Mouse (Mus musculus): Measurements from ENCODE around the gene Hnrnph3. TPM values are rescaled to one million over a fixed set of nuclear protein-coding genes. Genes with fewer than 3 reads are reported as not detected.
A peak's percentile ranks its signal among the peaks of the same experiment; 100 is the strongest.

Gene Hnrnph3
- polyA plus RNA-seq (2012; rRNA removed) = 97.0 and 97.6 TPM in 2 replicates

GRCm38 (mm10) chr10:63023749-63024579, at the start of gene Hnrnph3, which contains the start of gene Pbld2:
Gene Hnrnph3 (minus strand): TSS chr10:63024217.
Gene Pbld2 (plus strand): TSS chr10:63024315.
- no peaks in the 10 kb centered on the region; the same call in 1 of the 2 replicates for H3K4me1 ChIP-seq (ENCODE audit: control insufficient read depth, insufficient read depth, low read length)
- TF ChIP-seq POLR2A (IDR thresholded peaks at IDR 0.05; ENCODE audit: borderline replicate concordance, insufficient read depth, low read length) (peak; percentile 90), CTCF (IDR thresholded peaks at IDR 0.05; ENCODE audit: borderline replicate concordance, insufficient read depth, low read depth, low read length) (no peak)

GRCm38 (mm10) chr10:63065988-63066387, 42.0 kb upstream of the Hnrnph3 start:
- Histone ChIP-seq H3K27ac (ENCODE audit: insufficient read depth, low read length) (no peak overlapping the region), H3K4me3 (replicated peaks; ENCODE audit: insufficient read depth, low read depth, low read length) (no peak overlapping the region), H3K4me1 (ENCODE audit: control insufficient read depth, insufficient read depth, low read length) (no peaks in the 10 kb centered on the region), H3K27me3 (ENCODE audit: control insufficient read depth, insufficient read depth, low read length) (no peaks in the 10 kb centered on the region)
- 3% methylated on average over 5 of the region's 5 CpGs for WGBS
- TF ChIP-seq POLR2A (IDR thresholded peaks at IDR 0.05; ENCODE audit: borderline replicate concordance, insufficient read depth, low read length) (no peak), CTCF (IDR thresholded peaks at IDR 0.05; ENCODE audit: borderline replicate concordance, insufficient read depth, low read depth, low read length) (peak; percentile 94)
- DNase-seq = peak; percentile 86 to 90

More at GRCm38 (mm10) chr10:63023749-63024579, at the start of gene Hnrnph3, which contains the start of gene Pbld2:
- peak; percentile 98 to 99 for DNase-seq
- 1% methylated on average over 67 of the region's 69 CpGs for WGBS
- no peaks in the 10 kb centered on the region for H3K27me3 ChIP-seq (ENCODE audit: control insufficient read depth, insufficient read depth, low read length)
- H3K4me3 ChIP-seq (replicated peaks; ENCODE audit: insufficient read depth, low read depth, low read length) = peak within 1 kb of the TSS; percentile 93
- peak within 1 kb of the TSS; percentile 98 for H3K27ac ChIP-seq (ENCODE audit: insufficient read depth, low read length)

- WGBS = 61% methylated on average over 8 of the region's 8 CpGs
- Histone ChIP-seq H3K27me3 (ENCODE audit: control insufficient read depth, insufficient read depth, low read length) (no peaks in the 10 kb centered on the region), H3K27ac (ENCODE audit: insufficient read depth, low read length) (no peak overlapping the region), H3K4me3 (replicated peaks; ENCODE audit: insufficient read depth, low read depth, low read length) (no peak overlapping the region), H3K4me1 (ENCODE audit: control insufficient read depth, insufficient read depth, low read length) (no peaks in the 10 kb centered on the region)
- TF ChIP-seq CTCF (IDR thresholded peaks at IDR 0.05; ENCODE audit: borderline replicate concordance, insufficient read depth, low read depth, low read length) = no peak
- no peak for DNase-seq
Observed at GRCm38 (mm10) chr10:63065561-63065960, 41.5 kb upstream of the Hnrnph3 start.

- no peak overlapping the region for H3K4me3 ChIP-seq (replicated peaks; ENCODE audit: insufficient read depth, low read depth, low read length)
- WGBS = 90% methylated on average over 9 of the region's 9 CpGs
- H3K4me1 ChIP-seq (ENCODE audit: control insufficient read depth, insufficient read depth, low read length) = no peaks in the 10 kb centered on the region
Observed at GRCm38 (mm10) chr10:63064516-63064915, 40.5 kb upstream of the Hnrnph3 start.

GRCm38 (mm10) chr10:63063365-63063764, 39.3 kb upstream of the Hnrnph3 start:
- Histone ChIP-seq H3K4me3 (replicated peaks; ENCODE audit: insufficient read depth, low read depth, low read length) (no peak overlapping the region), H3K27me3 (ENCODE audit: control insufficient read depth, insufficient read depth, low read length) (no peaks in the 10 kb centered on the region), H3K4me1 (ENCODE audit: control insufficient read depth, insufficient read depth, low read length) (no peaks in the 10 kb centered on the region), H3K27ac (ENCODE audit: insufficient read depth, low read length) (no peak overlapping the region)
- DNase-seq = no peak
- WGBS = 66% methylated on average over 7 of the region's 7 CpGs
- no peak for TF ChIP-seq POLR2A (IDR thresholded peaks at IDR 0.05; ENCODE audit: borderline replicate concordance, insufficient read depth, low read length)
- TF ChIP-seq CTCF (IDR thresholded peaks at IDR 0.05; ENCODE audit: borderline replicate concordance, insufficient read depth, low read depth, low read length) = no peak

More at GRCm38 (mm10) chr10:63064516-63064915, 40.5 kb upstream of the Hnrnph3 start:
- Histone ChIP-seq H3K27ac (ENCODE audit: insufficient read depth, low read length) (no peak overlapping the region), H3K27me3 (ENCODE audit: control insufficient read depth, insufficient read depth, low read length) (no peaks in the 10 kb centered on the region)
- TF ChIP-seq POLR2A (IDR thresholded peaks at IDR 0.05; ENCODE audit: borderline replicate concordance, insufficient read depth, low read length) = no peak
- no peak for TF ChIP-seq CTCF (IDR thresholded peaks at IDR 0.05; ENCODE audit: borderline replicate concordance, insufficient read depth, low read depth, low read length)
- no peak for DNase-seq

- no peaks in the 10 kb centered on the region for H3K4me1 ChIP-seq (ENCODE audit: control insufficient read depth, insufficient read depth, low read length)
- no peaks in the 10 kb centered on the region for H3K27me3 ChIP-seq (ENCODE audit: control insufficient read depth, insufficient read depth, low read length)
- no peak overlapping the region for H3K4me3 ChIP-seq (replicated peaks; ENCODE audit: insufficient read depth, low read depth, low read length)
- H3K27ac ChIP-seq (ENCODE audit: insufficient read depth, low read length) = no peak overlapping the region
- DNase-seq = no peak
- 85% methylated on average over 5 of the region's 5 CpGs for WGBS
- TF ChIP-seq POLR2A (IDR thresholded peaks at IDR 0.05; ENCODE audit: borderline replicate concordance, insufficient read depth, low read length) (no peak), CTCF (IDR thresholded peaks at IDR 0.05; ENCODE audit: borderline replicate concordance, insufficient read depth, low read depth, low read length) (no peak)
Observed at GRCm38 (mm10) chr10:63062696-63063095, 38.7 kb upstream of the Hnrnph3 start.

- 76% methylated on average over 12 of the region's 12 CpGs for WGBS
- Histone ChIP-seq H3K27ac (ENCODE audit: insufficient read depth, low read length) (no peak overlapping the region), H3K27me3 (ENCODE audit: control insufficient read depth, insufficient read depth, low read length) (no peaks in the 10 kb centered on the region), H3K4me1 (ENCODE audit: control insufficient read depth, insufficient read depth, low read length) (no peaks in the 10 kb centered on the region), H3K4me3 (replicated peaks; ENCODE audit: insufficient read depth, low read depth, low read length) (no peak overlapping the region)
- DNase-seq = no peak
- no peak for TF ChIP-seq CTCF (IDR thresholded peaks at IDR 0.05; ENCODE audit: borderline replicate concordance, insufficient read depth, low read depth, low read length)
- TF ChIP-seq POLR2A (IDR thresholded peaks at IDR 0.05; ENCODE audit: borderline replicate concordance, insufficient read depth, low read length) = no peak
Observed at GRCm38 (mm10) chr10:63061266-63061665, 37.2 kb upstream of the Hnrnph3 start.

- no peaks in the 10 kb centered on the region for H3K4me1 ChIP-seq (ENCODE audit: control insufficient read depth, insufficient read depth, low read length)
- WGBS = 68% methylated on average over 11 of the region's 11 CpGs
- no peak for DNase-seq
- H3K27me3 ChIP-seq (ENCODE audit: control insufficient read depth, insufficient read depth, low read length) = no peaks in the 10 kb centered on the region
- TF ChIP-seq CTCF (IDR thresholded peaks at IDR 0.05; ENCODE audit: borderline replicate concordance, insufficient read depth, low read depth, low read length) = no peak
- no peak for TF ChIP-seq POLR2A (IDR thresholded peaks at IDR 0.05; ENCODE audit: borderline replicate concordance, insufficient read depth, low read length)
- no peak overlapping the region for H3K4me3 ChIP-seq (replicated peaks; ENCODE audit: insufficient read depth, low read depth, low read length)
- no peak overlapping the region for H3K27ac ChIP-seq (ENCODE audit: insufficient read depth, low read length)
Observed at GRCm38 (mm10) chr10:63060406-63060805, 36.4 kb upstream of the Hnrnph3 start.
